Mouse (Mus musculus) B cell, adult 2 months (primary cell): ENCODE data around the gene Nxn.
A peak's percentile ranks its signal among the peaks of the same experiment; 100 is the strongest.
"Not testable (repeated sequence)": the region's sequence is repeated elsewhere in the genome, so short reads cannot be mapped to it uniquely, and the experiment has no call there.

ENCODE experiments used
- DNase-seq, 2 experiments: peaks; one replicate each; pipeline ENCODE4 v3.0.0; 2022

The Nxn gene

DNA sequence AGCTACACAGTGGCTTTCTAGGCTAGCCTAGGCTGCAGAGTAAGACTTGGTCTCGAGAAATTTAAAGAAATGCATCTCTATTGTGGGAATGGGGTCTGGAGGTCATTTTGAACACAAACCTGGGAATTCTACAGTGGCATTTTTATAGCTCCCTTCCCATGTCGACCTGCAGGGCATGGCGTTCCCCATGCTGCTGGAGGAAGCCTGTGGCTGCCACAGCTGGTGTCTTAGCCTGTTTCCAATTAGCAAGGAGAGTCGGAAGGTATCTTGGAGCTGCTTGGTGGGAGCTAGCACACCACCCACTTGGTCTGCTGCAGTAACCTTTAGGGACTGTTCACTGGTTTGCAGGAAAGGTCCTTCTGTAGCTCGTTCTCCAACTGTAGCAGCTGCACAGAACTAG lies 142.8 kb downstream of the Nxn start:
- no peak for DNase-seq

DNA sequence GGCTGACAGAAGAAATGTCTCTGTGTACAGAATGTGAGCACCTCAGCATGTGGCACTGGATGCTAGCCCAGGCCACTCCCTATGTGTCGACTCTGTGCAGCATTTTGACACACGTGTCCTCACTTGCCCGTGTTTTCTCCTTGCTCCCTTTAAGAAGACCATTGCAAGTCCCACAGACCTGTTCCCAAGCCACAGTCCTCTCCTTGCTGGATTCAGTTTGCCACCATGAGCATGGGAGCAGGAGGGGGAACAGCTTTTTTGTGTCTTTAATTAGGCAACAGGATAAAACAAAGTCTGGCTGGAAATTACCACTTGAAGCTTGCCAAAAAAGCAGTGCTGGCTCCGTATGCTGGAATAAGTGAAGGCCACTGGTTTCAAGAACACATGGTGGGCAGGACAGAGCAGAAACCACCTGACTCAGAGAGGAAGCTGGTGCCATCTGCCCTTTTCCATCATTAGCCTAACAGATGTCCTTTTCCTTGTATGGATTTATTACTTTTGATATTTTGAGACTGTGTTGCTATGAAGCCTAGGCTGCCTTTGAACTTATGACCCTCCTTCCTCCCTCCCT lies 143.4 kb downstream of the Nxn start:
- DNase-seq: no peak

- DNase-seq: no peak
Measured at GRCm38 (mm10) chr11:76253918-76254264, 145.0 kb downstream of the Nxn start.

DNA sequence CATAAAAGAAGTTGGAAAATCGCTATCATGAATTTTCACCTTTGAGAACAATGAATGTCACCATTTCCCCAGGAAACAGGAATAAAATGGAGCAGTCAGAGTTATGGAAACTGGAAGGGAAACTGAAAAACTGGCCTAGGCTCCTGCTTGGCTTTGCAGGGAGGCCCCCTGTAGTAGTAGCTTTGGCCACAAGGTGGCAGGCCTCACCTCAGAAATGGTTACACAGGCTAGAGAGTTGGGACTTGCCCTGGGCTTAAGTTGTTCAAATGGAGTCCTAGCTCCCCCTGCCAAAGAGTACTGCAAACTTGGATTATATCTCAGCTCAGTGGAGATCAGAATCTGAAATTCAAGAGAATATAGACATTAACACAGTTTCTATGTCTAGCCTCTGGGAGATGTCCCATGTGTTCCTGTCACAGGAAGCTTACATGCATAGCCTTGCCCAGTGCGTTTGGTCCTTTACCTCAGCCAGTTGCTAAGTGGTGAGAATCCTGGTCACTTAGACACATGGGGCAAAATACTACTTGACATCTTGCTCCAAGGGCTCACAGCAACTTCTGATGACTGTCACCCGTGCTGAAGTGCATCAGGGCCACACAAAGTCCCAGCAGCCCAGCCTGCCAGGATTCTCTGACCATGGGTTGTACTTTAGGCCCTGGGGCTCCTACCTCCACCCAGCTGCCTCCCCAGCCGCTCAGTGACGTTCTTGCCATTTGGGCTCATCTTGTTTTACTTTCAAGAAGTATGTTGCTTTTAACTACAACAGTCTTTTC lies 145.6 kb downstream of the Nxn start:
- DNase-seq: peak; percentile 88 to 89

GRCm38 (mm10) chr11:76252036-76252435 lies 146.9 kb downstream of the Nxn start:
- DNase-seq: no peak

GRCm38 (mm10) chr11:76247239-76247638 lies 151.7 kb downstream of the Nxn start:
- DNase-seq: no peak

DNA sequence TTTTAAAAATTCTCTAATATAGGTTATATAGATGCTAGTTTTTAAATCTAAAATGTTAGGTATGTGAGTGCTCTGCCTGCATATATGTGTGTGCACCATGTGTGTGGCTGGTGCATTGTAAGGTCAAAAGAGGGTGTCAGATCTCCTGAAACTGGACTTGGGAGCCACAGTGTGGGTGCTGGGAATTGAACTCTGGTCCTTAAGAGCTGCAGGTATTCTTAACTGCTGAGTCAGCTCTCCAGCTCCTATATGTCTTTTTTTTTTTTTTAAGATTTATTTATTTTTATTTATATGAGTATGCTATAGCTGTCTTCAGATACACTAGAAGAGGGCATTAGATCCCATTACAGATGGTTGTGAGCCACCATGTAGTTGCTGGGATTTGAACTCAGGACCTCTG lies 152.5 kb downstream of the Nxn start:
- DNase-seq: no peak

GRCm38 (mm10) chr11:76243811-76244546 lies 155.0 kb downstream of the Nxn start:
- no peak for DNase-seq

DNA sequence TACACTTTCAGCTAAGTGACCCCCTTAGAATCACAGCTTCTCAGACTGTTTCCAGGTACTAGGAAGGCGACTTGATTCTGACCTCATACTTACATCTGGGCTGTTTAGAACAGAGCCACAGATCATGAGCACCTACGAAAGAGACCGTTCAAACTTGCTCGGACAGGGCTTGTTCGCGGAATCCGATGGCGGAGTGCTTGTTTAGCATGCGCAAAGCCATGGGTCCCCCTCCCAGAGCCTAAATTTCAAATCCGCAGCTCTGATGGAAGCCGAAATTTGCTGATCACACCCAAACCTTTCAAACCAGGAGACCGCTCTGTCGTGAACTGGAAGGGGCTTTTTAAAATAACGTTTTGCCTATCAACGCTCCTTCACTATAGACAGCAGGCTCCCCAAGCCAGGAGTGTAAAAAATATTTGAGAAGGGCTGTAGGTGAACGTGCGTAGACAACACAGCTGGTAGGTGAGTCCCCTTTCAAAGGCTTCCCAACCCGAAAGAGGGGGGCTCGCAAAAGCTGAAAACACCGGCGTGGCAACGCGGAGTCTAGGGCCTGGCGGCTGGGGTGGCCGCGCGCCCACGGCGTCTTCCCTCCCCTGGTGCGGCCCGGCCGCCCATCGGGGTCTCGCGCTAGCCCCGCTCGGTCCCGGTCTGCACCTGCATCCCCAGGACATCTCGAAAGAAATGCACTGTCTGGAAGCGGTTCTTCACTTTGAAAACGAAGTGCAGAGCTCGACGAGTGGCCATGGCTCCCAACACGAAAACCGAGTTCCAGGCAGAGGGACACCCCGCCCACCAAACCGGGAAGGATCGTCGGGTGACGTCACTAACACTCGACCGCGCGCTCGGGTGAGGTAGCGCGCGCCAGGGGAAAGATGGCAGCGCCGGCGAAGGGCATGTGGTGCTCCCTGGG lies 155.8 kb downstream of the Nxn start, which contains the start of the genes Mrm3 and Glod4:
TSS of gene Mrm3 (plus strand) at position 815 of the 910 bp plus-strand sequence.
TSS of gene Glod4 (minus strand) at position 825 of the 910 bp plus-strand sequence.
- peak; percentile 94 for DNase-seq

- no peak for DNase-seq
Measured at GRCm38 (mm10) chr11:76239750-76240149, 159.2 kb downstream of the Nxn start.

DNA sequence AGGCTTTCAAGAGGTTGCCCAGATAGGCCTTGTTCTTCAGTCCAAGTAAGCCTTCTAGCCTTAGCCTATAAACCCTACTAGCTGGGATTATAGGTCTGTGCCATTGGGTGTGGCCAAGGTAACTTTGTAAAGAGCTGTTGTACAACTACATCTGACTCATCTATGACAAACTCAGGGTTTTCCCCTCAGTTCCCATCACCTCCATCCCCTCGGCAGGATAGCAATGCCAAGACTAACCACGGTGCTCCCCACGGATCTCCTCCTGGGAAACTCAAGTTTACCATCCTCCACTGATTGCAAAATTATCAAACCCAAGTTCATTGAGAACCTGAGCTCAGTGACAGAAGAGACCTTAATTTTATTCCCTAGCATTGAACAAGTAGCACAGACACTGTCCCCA lies 162.8 kb downstream of the Nxn start:
- DNase-seq: no peak

DNA sequence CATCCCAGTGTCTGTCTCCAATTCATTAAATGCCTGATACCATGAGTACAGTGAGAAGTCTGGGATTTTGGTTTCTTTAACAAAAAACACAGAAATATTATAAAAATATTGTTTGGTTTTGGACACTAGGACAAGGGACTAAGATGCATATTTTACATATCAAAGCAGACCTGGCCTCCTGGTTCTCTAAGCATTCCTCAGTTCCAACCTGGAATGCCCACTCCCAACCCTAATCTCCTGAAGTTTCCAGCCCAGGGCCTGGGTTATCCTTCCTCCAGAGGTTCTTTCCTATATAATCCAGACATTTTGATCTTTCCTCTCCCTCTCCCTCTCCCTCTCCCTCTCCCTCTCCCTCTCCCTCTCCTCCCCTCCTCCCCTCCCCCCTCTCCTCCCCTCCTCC lies 173.9 kb downstream of the Nxn start:
- no peak for DNase-seq

DNA sequence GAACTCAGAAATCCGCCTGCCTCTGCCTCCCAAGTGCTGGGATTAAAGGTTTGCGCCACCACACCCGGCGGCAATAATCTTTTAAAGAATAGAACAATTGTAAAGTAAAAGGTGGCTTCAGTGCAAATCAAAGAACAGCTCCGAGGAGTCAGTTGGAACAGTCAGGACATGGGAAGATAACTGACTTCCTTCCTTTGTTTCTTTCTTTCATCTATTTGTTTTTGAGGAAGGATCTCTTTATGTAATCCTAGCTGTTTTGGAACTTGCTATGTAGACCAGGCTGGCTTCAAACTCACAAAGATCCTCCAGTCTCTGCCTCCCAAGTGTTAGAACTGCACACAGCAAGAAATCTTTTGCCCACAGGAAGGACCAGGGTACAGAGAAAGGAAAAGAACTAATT lies 174.3 kb downstream of the Nxn start:
- DNase-seq: no peak

- peak; percentile 98 to 99 for DNase-seq
Measured at GRCm38 (mm10) chr11:76217390-76217800, 181.5 kb downstream of the Nxn start, which contains the start of the genes Dbil5 and Gemin4. Gene Dbil5, plus strand, starts transcription at chr11:76217608. Gene Gemin4, minus strand, starts transcription at chr11:76217664.

- DNase-seq: peak in 1 of 2 experiments; percentile 5
Measured at GRCm38 (mm10) chr11:76216681-76217389, 182.1 kb downstream of the Nxn start.

GRCm38 (mm10) chr11:76216049-76216540 lies 182.8 kb downstream of the Nxn start:
- no peak for DNase-seq

GRCm38 (mm10) chr11:76215011-76215410 lies 183.9 kb downstream of the Nxn start:
- DNase-seq: no peak

DNA sequence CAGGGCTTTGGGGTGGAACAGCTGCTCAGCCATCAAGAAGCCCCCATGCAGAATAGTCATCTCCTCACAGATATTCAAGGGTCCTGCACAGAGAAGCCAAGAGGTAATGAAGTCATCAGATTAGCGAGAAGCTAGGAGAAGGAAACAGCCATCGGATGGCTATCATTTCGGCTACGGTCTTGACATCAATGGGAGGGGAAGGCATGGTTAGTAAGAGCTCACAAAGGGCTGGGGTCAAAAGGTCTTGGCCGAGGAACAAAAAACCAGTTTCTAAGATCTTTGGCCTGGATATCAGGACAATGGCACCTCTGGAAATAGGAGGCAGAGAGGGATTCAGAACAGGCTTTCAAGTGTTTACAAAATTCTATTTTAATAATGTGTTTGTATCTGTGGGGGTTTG lies 185.1 kb downstream of the Nxn start:
- no peak for DNase-seq

DNA sequence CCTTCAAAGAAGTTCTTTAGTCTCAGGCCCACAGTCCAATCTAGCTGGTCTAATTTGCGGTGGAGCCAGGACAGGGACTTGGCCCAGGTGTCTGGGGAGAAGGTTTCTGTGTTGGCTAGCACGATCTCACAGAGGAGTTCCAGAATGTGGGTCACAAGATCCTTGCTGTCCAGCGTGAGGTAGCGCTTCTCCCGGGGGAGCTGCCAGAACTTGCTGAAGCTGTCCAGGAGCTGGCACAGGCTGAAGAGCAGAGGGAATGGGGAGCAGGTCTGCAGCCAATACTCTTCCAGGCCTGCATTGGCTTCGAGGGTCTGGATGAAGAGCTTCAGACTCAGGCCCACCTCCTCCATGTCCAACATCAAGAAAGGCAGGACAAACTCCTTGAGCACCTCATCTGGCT lies 187.3 kb downstream of the Nxn start:
- DNase-seq: not testable (repeated sequence)

GRCm38 (mm10) chr11:76210228-76210985 lies 188.5 kb downstream of the Nxn start:
- no peak for DNase-seq
